Mouse (Mus musculus): ENCODE results near the gene Glp2r.

The Glp2r gene

GRCm38 (mm10) chr11:67657685-67658382 lies 113.1 kb downstream of the Glp2r start:
- peak; percentile 56 for DNase-seq

GRCm38 (mm10) chr11:67656811-67657210 lies 114.1 kb downstream of the Glp2r start:
- no peak for DNase-seq

GRCm38 (mm10) chr11:67656366-67656765 lies 114.6 kb downstream of the Glp2r start:
- DNase-seq: no peak

GRCm38 (mm10) chr11:67655236-67655959 lies 115.6 kb downstream of the Glp2r start:
- DNase-seq: no peak

GRCm38 (mm10) chr11:67654514-67654913 lies 116.4 kb downstream of the Glp2r start:
- DNase-seq: no peak

GRCm38 (mm10) chr11:67653521-67654090 lies 117.3 kb downstream of the Glp2r start:
- no peak for DNase-seq

- DNase-seq: no peak
Measured at GRCm38 (mm10) chr11:67652893-67653255, 118.1 kb downstream of the Glp2r start.

- no peak for DNase-seq
Measured at GRCm38 (mm10) chr11:67652194-67652892, 118.6 kb downstream of the Glp2r start.

GRCm38 (mm10) chr11:67651731-67652130 lies 119.2 kb downstream of the Glp2r start:
- DNase-seq: no peak

- no peak for DNase-seq
Measured at GRCm38 (mm10) chr11:67649971-67650707, 120.8 kb downstream of the Glp2r start.

GRCm38 (mm10) chr11:67648651-67649407 lies 122.1 kb downstream of the Glp2r start:
- no peak for DNase-seq

GRCm38 (mm10) chr11:67647745-67648144 lies 123.2 kb downstream of the Glp2r start:
- DNase-seq: peak; percentile 83

GRCm38 (mm10) chr11:67644632-67645149 lies 126.3 kb downstream of the Glp2r start:
- DNase-seq: peak; percentile 39

- no peak for DNase-seq
Measured at GRCm38 (mm10) chr11:67643465-67643864, 127.5 kb downstream of the Glp2r start.

- no peak for DNase-seq
Measured at GRCm38 (mm10) chr11:67642835-67643234, 128.1 kb downstream of the Glp2r start.

- DNase-seq: no peak
Measured at GRCm38 (mm10) chr11:67642421-67642820, 128.5 kb downstream of the Glp2r start.

GRCm38 (mm10) chr11:67640299-67640698 lies 130.7 kb downstream of the Glp2r start:
- DNase-seq: no peak

GRCm38 (mm10) chr11:67638401-67638800 lies 132.6 kb downstream of the Glp2r start:
- no peak for DNase-seq

- DNase-seq: no peak
Measured at GRCm38 (mm10) chr11:67636905-67637586, 133.9 kb downstream of the Glp2r start.

GRCm38 (mm10) chr11:67636201-67636600 lies 134.8 kb downstream of the Glp2r start:
- no peak for DNase-seq

- no peak for DNase-seq
Measured at GRCm38 (mm10) chr11:67633620-67634229, 137.2 kb downstream of the Glp2r start.

Data from kidney, postnatal 14 days (tissue).